Mouse (Mus musculus) bone marrow, adult 2 months (tissue): ENCODE measurements around the gene Fosl2.
A peak's percentile ranks its signal among the peaks of the same experiment; 100 is the strongest.

ENCODE experiments used
- CTCF ChIP-seq: fragments of 200-500 bp; IDR thresholded peaks from 2 replicates; pipeline ENCODE4 v1.5.1; 2011; ENCODE audit warnings: low read length, control low read depth; ENCODE audit not compliant: control insufficient read depth, insufficient read depth
- POLR2A ChIP-seq: fragments of 200-500 bp; IDR thresholded peaks from 2 replicates; pipeline ENCODE4 v1.6.1; 2011; ENCODE audit warnings: low read depth, mild to moderate bottlenecking, control low read depth, low read length, borderline replicate concordance; ENCODE audit not compliant: control insufficient read depth

DNA sequence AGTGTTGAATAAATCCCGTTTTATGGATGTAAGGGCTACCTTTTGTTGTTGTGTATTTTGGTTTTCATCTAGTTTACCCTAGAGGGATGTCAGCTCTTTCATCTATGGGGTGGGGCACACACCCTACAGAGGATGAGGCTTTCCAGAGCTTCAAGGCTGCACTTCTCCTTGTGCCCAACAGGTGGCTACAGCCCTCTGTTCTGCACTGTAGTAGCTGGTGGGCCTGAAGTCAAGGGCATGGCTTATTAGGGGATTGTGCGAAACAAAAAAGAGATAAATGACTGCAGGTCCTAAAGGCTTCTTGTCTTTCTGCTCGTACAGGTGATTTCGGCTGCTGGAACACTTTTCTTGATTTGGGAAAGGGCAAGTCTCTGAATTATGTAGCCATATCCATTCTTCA is 69.1 kb downstream of the Fosl2 start:
- TF ChIP-seq CTCF (peak; percentile 64), POLR2A (no peak)
